Mouse (Mus musculus): ENCODE data around the gene A430078G23Rik.

Gene A430078G23Rik

GRCm38 (mm10) chr8:3411085-3411484 is 57.9 kb downstream of the A430078G23Rik start:
- ATAC-seq (ENCODE audit: low TSS enrichment), result no peak

GRCm38 (mm10) chr8:3411901-3412301 is 58.7 kb downstream of the A430078G23Rik start:
- ATAC-seq (ENCODE audit: low TSS enrichment), result no peak

- ATAC-seq (ENCODE audit: low TSS enrichment), result no peak
Observed at GRCm38 (mm10) chr8:3412816-3413215, 59.6 kb downstream of the A430078G23Rik start.

GRCm38 (mm10) chr8:3414639-3415190 is 61.5 kb downstream of the A430078G23Rik start:
- no peak for ATAC-seq (ENCODE audit: low TSS enrichment)

GRCm38 (mm10) chr8:3415259-3415658 is 62.0 kb downstream of the A430078G23Rik start:
- no peak for ATAC-seq (ENCODE audit: low TSS enrichment)

GRCm38 (mm10) chr8:3415661-3416060 is 62.4 kb downstream of the A430078G23Rik start:
- no peak for ATAC-seq (ENCODE audit: low TSS enrichment)

GRCm38 (mm10) chr8:3416846-3417245 is 63.6 kb downstream of the A430078G23Rik start:
- ATAC-seq (ENCODE audit: low TSS enrichment), result no peak

GRCm38 (mm10) chr8:3417455-3417854 is 64.2 kb downstream of the A430078G23Rik start:
- no peak for ATAC-seq (ENCODE audit: low TSS enrichment)

- no peak for ATAC-seq (ENCODE audit: low TSS enrichment)
Observed at GRCm38 (mm10) chr8:3418101-3418500, 64.9 kb downstream of the A430078G23Rik start.

- ATAC-seq (ENCODE audit: low TSS enrichment), result no peak
Observed at GRCm38 (mm10) chr8:3420105-3420706, 67.0 kb downstream of the A430078G23Rik start.

GRCm38 (mm10) chr8:3421507-3421906 is 68.3 kb downstream of the A430078G23Rik start:
- ATAC-seq (ENCODE audit: low TSS enrichment), result no peak

- ATAC-seq (ENCODE audit: low TSS enrichment), result no peak
Observed at GRCm38 (mm10) chr8:3425217-3425616, 72.0 kb downstream of the A430078G23Rik start.

- no peak for ATAC-seq (ENCODE audit: low TSS enrichment)
Observed at GRCm38 (mm10) chr8:3426211-3426610, 73.0 kb downstream of the A430078G23Rik start.

GRCm38 (mm10) chr8:3428426-3428825 is 75.2 kb downstream of the A430078G23Rik start:
- peak; percentile 71; the same call in 1 of the 2 replicates for ATAC-seq (ENCODE audit: low TSS enrichment)

GRCm38 (mm10) chr8:3429966-3430365 is 76.8 kb downstream of the A430078G23Rik start:
- peak; percentile 33; the same call in 1 of the 2 replicates for ATAC-seq (ENCODE audit: low TSS enrichment)

- no peak for ATAC-seq (ENCODE audit: low TSS enrichment)
Observed at GRCm38 (mm10) chr8:3431113-3431512, 77.9 kb downstream of the A430078G23Rik start.

GRCm38 (mm10) chr8:3436492-3436891 is 83.3 kb downstream of the A430078G23Rik start:
- ATAC-seq (ENCODE audit: low TSS enrichment), result no peak

GRCm38 (mm10) chr8:3439510-3439909 is 86.3 kb downstream of the A430078G23Rik start:
- no peak for ATAC-seq (ENCODE audit: low TSS enrichment)
